Comparison of ENCODE assay signal across 24 mouse cellular contexts in the genomic region with DNA sequence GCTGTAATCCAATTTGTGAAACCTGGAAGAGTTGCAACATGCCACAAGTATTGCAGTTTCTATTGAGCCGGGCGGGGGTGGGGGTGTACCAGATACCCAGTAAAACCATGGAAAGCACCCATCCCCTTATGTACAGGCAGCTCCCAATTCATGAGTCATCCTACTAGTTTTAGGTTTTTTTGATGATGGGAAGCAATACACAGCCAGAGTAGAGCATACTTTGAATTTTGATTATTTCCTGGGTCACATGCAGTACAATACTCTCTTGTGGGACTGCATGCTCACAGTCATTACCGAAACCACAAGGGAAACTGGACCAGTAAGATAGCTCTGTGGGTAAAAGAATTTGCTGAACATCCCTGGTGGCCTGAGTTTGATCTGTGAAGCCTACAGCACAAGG. TPM values are rescaled to one million over a fixed set of nuclear protein-coding genes. Genes with fewer than 3 reads are reported as not detected.
A peak's percentile ranks its signal among the peaks of the same experiment; 100 is the strongest.
DNase-seq lines count a peak whose midpoint lies in the region; ATAC-seq lines count a peak whose summit lies in the region.
"Had no signal": no experiment of that assay in that cellular context is flagged by ENCODE, and none has a peak within 500 bp of the region (broad histone marks: within the 10 kb centered on the region; RNA-seq: fewer than 3 reads in every experiment).

No protein-coding gene starts in this region.

- intact Hi-C loops in left cerebral cortex, postnatal 4 days (cut with DNase I) = no loop called here

- H3K27me3 ChIP-seq in liver, embryonic 16.5 days (ENCODE audit: control insufficient read depth, insufficient read depth, low read depth, low read length) = no peaks in the 10 kb centered on the region
- H3K27me3 ChIP-seq: heart, embryonic 13.5 days; limb, embryonic 15.5 days; Patski had no signal

- WGBS in liver, embryonic 16.5 days (ENCODE audit: insufficient replicate concordance) = 32% methylated on average over 3 of the region's 3 CpGs

- ATAC-seq in hematopoietic stem cell, adult 5-6 weeks (replicated peaks in 1 of 2; ENCODE audit: insufficient read depth in 1 of 2, low FRiP score in 2 of 2, low TSS enrichment in 1 of 2, low read depth in 1 of 2, poor library complexity in 2 of 2, severe bottlenecking in 2 of 2) = peak; percentile 47 to 71
- no peak for ATAC-seq in liver, embryonic 16.5 days (ENCODE audit: low read depth)
- ATAC-seq: CD4-positive, CD25-positive, alpha-beta regulatory T cell, adult 4 months; hindbrain, postnatal 0 days; lung, postnatal 0 days; Patski had no signal

- H3K27ac ChIP-seq in liver, embryonic 16.5 days (ENCODE audit: low read length) = peak overlapping the region; percentile 0; the same call in 1 of the 2 replicates
- H3K27ac ChIP-seq: gastrocnemius, adult 2 months; heart, embryonic 13.5 days; hindbrain, postnatal 0 days; limb, embryonic 15.5 days had no signal

- no peak overlapping the region for H3K9ac ChIP-seq in liver, embryonic 16.5 days (ENCODE audit: low read depth, low read length)
- H3K9ac ChIP-seq: heart, embryonic 13.5 days; limb, embryonic 15.5 days had no signal

- H3K36me3 ChIP-seq in liver, embryonic 16.5 days (ENCODE audit: control insufficient read depth, insufficient read depth) = no peaks in the 10 kb centered on the region
- H3K36me3 ChIP-seq: heart, embryonic 13.5 days; limb, embryonic 15.5 days had no signal

- DNase-seq in MEL-GATA-1-ER (ENCODE audit: extremely low read depth, low read depth) = peak; percentile 86
- DNase-seq in gastrocnemius, postnatal 25 days = no peak
- DNase-seq in left cerebral cortex, postnatal 4 days = no peak
- DNase-seq in adrenal gland, postnatal 25 days = no peak
- DNase-seq in MN1 (ENCODE audit: low spot score) = no peak
- DNase-seq: adrenal gland, postnatal 14 days; cerebellum, adult 11-12 months; cerebellum, postnatal 14 days; embryo, embryonic 11 days; gastrocnemius, adult 2 months; heart, adult 18-20 months; kidney, adult 18-20 months; kidney, postnatal 10 days; retina, postnatal 1 day; right cerebral cortex, postnatal 4 days; thymus, adult 2 months had no signal

- H3K4me3 ChIP-seq in liver, embryonic 16.5 days (ENCODE audit: low read depth, low read length) = no peak overlapping the region
- H3K4me3 ChIP-seq: gastrocnemius, adult 2 months; heart, embryonic 13.5 days; limb, embryonic 15.5 days had no signal

- no peaks in the 10 kb centered on the region for H3K9me3 ChIP-seq in liver, embryonic 16.5 days (replicated peaks; ENCODE audit: control insufficient read depth, low read length)
- H3K9me3 ChIP-seq: heart, embryonic 13.5 days; limb, embryonic 15.5 days had no signal

- H3K4me2 ChIP-seq in liver, embryonic 16.5 days (ENCODE audit: low read depth, low read length) = no peak overlapping the region
- H3K4me2 ChIP-seq: heart, embryonic 13.5 days; limb, embryonic 15.5 days had no signal

- peaks cover 73% of the 10 kb centered on the region for H3K4me1 ChIP-seq in liver, embryonic 16.5 days (ENCODE audit: control insufficient read depth, low read depth, low read length)
- H3K4me1 ChIP-seq: limb, embryonic 15.5 days had no signal

RNA-seq across cellular contexts. Expression of a gene that starts 3.8 kb away (rescaled TPM):
- total RNA-seq in hematopoietic stem cell, adult 5-6 weeks (2017) = 2.0 and 20.6 TPM in 2 replicates
- 120 and 126 TPM in 2 replicates for polyA plus RNA-seq in liver, embryonic 16.5 days (2015; fragmentation: Nextera tagmentation; extraction: Ambion mirVana)
- total RNA-seq in gastrocnemius, postnatal 25 days (2021) = under 1 TPM; 0.23 to 0.40 TPM
- under 1 TPM in 1 of 2 experiments, not detected in 1; 0.12 TPM for total RNA-seq in left cerebral cortex, postnatal 4 days (2021)
- 0.48 and 0.85 TPM in 2 replicates for total RNA-seq in adrenal gland, postnatal 25 days (2021)
- total RNA-seq: hindbrain, postnatal 0 days had no signal
